Mouse (Mus musculus): ENCODE data around the gene Acsbg1.

DNA sequence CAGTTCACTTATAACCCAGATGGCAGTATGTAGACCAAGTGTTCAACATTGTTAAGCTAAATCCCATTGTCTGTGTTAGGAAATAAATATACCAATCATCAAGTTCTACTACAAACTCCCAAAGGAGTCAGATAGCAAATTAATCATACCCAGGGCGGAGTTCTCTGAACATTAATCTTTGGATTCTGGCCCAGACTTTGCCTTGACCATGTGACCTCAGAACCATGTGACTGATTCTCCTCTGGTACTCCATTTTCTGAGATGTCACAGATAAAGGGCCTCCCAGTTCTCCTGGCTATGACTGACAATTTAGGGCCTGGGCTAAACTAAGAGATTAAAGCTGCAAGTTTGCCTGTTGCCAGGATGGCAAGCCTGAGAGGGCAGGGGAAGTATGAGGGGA lies 12.3 kb downstream of the Acsbg1 start:
- no peak for TF ChIP-seq CTCF (IDR thresholded peaks at IDR 0.05; ENCODE audit: control insufficient read depth, insufficient read depth, insufficient read length)
- no peak for TF ChIP-seq MYOG (IDR thresholded peaks at IDR 0.05; ENCODE audit: control insufficient read depth, extremely low read depth, insufficient read length)
- TF ChIP-seq MYOD1 (IDR thresholded peaks at IDR 0.05; ENCODE audit: control insufficient read depth, insufficient read length, low read depth), result no peak
- TF ChIP-seq USF1 (IDR thresholded peaks at IDR 0.05; ENCODE audit: low read depth), result peak; percentile 98
- no peak for TF ChIP-seq FOSL1 (IDR thresholded peaks at IDR 0.05; ENCODE audit: insufficient read depth, low read length, poor library complexity, severe bottlenecking)
- TF ChIP-seq CEBPB (IDR thresholded peaks at IDR 0.05; ENCODE audit: low read depth), result no peak
- no peak for TF ChIP-seq MAX (IDR thresholded peaks at IDR 0.05)
